Mouse (Mus musculus) left cerebral cortex, adult 2 months (tissue): ENCODE results near the gene Megf8. TPM values are rescaled to one million over a fixed set of nuclear protein-coding genes. Genes with fewer than 3 reads are reported as not detected.
A peak's percentile ranks its signal among the peaks of the same experiment; 100 is the strongest.

Experiments used
- DNase-seq, 2 experiments: peaks; one replicate each; pipeline ENCODE4 v3.0.0; 2021 to 2022; ENCODE audit warnings: low spot score in 2 of 2, mixed read lengths in 1 of 2; ENCODE audit errors: extremely low spot score in 1 of 2
- H3K27ac ChIP-seq: fragments of 200-600 bp; 2 replicates; pipeline ENCODE4 v1.8.1; 2022
- H3K4me3 ChIP-seq: fragments of 200-600 bp; 2 replicates; pipeline ENCODE4 v1.8.1; 2022
- CTCF ChIP-seq: fragments of 200-600 bp; IDR thresholded peaks from 2 replicates; pipeline ENCODE4 v1.8.1; 2022; ENCODE audit warnings: antibody characterized with exemption, mild to moderate bottlenecking, moderate library complexity
- intact Hi-C: fragments of 180-260 bp; cut with DNase I; formaldehyde crosslinking; loops from one replicate; pipeline ENCODE4 v1.15.1; 2025
- total RNA-seq, 2 experiments: library from RNA; stranded (reverse); gene quantifications; 2 replicates each; pipeline ENCODE4 v1.2.3; 2021

Gene Megf8
- total RNA-seq, 2 experiments from 2014 or later = 110 to 115 TPM

- intact Hi-C loops = no loop called here
- peak; percentile 36 to 50 for DNase-seq
- no peak for TF ChIP-seq CTCF
Measured at GRCm38 (mm10) chr7:25279861-25280791, 36.8 kb upstream of the Megf8 start.

GRCm38 (mm10) chr7:25281166-25281733 lies 35.7 kb upstream of the Megf8 start:
- peak overlapping the region; percentile 81 for H3K4me3 ChIP-seq
- TF ChIP-seq CTCF = no peak
- DNase-seq = no peak
- intact Hi-C loops = no loop called here
- peak overlapping the region; percentile 98 for H3K27ac ChIP-seq

More at GRCm38 (mm10) chr7:25279861-25280791, 36.8 kb upstream of the Megf8 start:
- peak overlapping the region; percentile 63 for H3K4me3 ChIP-seq
- peak overlapping the region; percentile 98 for H3K27ac ChIP-seq

GRCm38 (mm10) chr7:25281734-25282601 lies 35.0 kb upstream of the Megf8 start:
- peak; percentile 96 to 97 for DNase-seq
- Histone ChIP-seq H3K4me3 (peak overlapping the region; percentile 81), H3K27ac (peak overlapping the region; percentile 98)
- TF ChIP-seq CTCF = no peak; the same call in 1 of the 2 replicates
- intact Hi-C loops = loop anchor here (1.0 kb wide), 2 partner anchors 15 to 34 kb away; partner anchors contain the start of gene Pafah1b3

GRCm38 (mm10) chr7:25282731-25283211 lies 34.2 kb upstream of the Megf8 start:
- Histone ChIP-seq H3K4me3 (peak overlapping the region; percentile 81), H3K27ac (peak overlapping the region; percentile 81)
- intact Hi-C loops = loop anchor here (1.0 kb wide), 2 partner anchors 15 to 34 kb away; partner anchors contain the start of gene Pafah1b3
- TF ChIP-seq CTCF = no peak; the same call in 1 of the 2 replicates
- peak; percentile 30 to 34 for DNase-seq

- no peak overlapping the region for H3K4me3 ChIP-seq
- no peak overlapping the region for H3K27ac ChIP-seq
- no peak for TF ChIP-seq CTCF
- intact Hi-C loops = no loop called here
- peak in 1 of 2 experiments; percentile 17 for DNase-seq
Measured at GRCm38 (mm10) chr7:25283637-25284036, 33.3 kb upstream of the Megf8 start.

- no peak overlapping the region for H3K4me3 ChIP-seq
- intact Hi-C loops = no loop called here
- no peak overlapping the region for H3K27ac ChIP-seq
- DNase-seq = no peak
- TF ChIP-seq CTCF = no peak
Measured at GRCm38 (mm10) chr7:25284171-25284570, 32.8 kb upstream of the Megf8 start.

- TF ChIP-seq CTCF = no peak
- Histone ChIP-seq H3K4me3 (no peak overlapping the region), H3K27ac (no peak overlapping the region)
- intact Hi-C loops = no loop called here
- DNase-seq = no peak
Measured at GRCm38 (mm10) chr7:25284766-25285165, 32.2 kb upstream of the Megf8 start.

- intact Hi-C loops = no loop called here
- no peak for DNase-seq
- Histone ChIP-seq H3K27ac (no peak overlapping the region), H3K4me3 (no peak overlapping the region)
- TF ChIP-seq CTCF = no peak
Measured at GRCm38 (mm10) chr7:25285511-25286238, 31.3 kb upstream of the Megf8 start.

GRCm38 (mm10) chr7:25286989-25287388 lies 30.0 kb upstream of the Megf8 start:
- Histone ChIP-seq H3K4me3 (no peak overlapping the region), H3K27ac (no peak overlapping the region)
- no peak; the same call in none of the 2 replicates for TF ChIP-seq CTCF
- no peak for DNase-seq
- intact Hi-C loops = no loop called here

GRCm38 (mm10) chr7:25288011-25288410 lies 29.0 kb upstream of the Megf8 start:
- H3K4me3 ChIP-seq = no peak overlapping the region
- H3K27ac ChIP-seq = no peak overlapping the region
- DNase-seq = no peak
- intact Hi-C loops = no loop called here
- no peak for TF ChIP-seq CTCF

GRCm38 (mm10) chr7:25288721-25289120 lies 28.2 kb upstream of the Megf8 start:
- Histone ChIP-seq H3K4me3 (no peak overlapping the region), H3K27ac (no peak overlapping the region)
- intact Hi-C loops = no loop called here
- TF ChIP-seq CTCF = no peak
- no peak for DNase-seq
